Mouse (Mus musculus): Measurements from ENCODE around the gene Car4. TPM values are rescaled to one million over a fixed set of nuclear protein-coding genes. Genes with fewer than 3 reads are reported as not detected.

Car4 gene
- total RNA-seq, 2 experiments from 2014 or later, result 10.2 to 13.5 TPM

GRCm38 (mm10) chr11:84940140-84940539 lies 17.4 kb upstream of the Car4 start:
- no peak for DNase-seq
- intact Hi-C loops (cut with DNase I), result no loop called here
- no peak for TF ChIP-seq CTCF (IDR thresholded peaks at IDR 0.05)
- Histone ChIP-seq H3K4me3 (no peak overlapping the region), H3K27ac (no peak overlapping the region)

GRCm38 (mm10) chr11:84943948-84944347 lies 13.6 kb upstream of the Car4 start:
- H3K4me3 ChIP-seq, result no peak overlapping the region
- intact Hi-C loops (cut with DNase I), result no loop called here

GRCm38 (mm10) chr11:84944639-84945435 lies 12.7 kb upstream of the Car4 start:
- Histone ChIP-seq H3K4me3 (no peak overlapping the region), H3K27ac (no peak overlapping the region)
- DNase-seq, result no peak
- TF ChIP-seq CTCF (IDR thresholded peaks at IDR 0.05), result no peak
- intact Hi-C loops (cut with DNase I), result no loop called here

More at GRCm38 (mm10) chr11:84943948-84944347, 13.6 kb upstream of the Car4 start:
- DNase-seq, result peak; percentile 43
- no peak for TF ChIP-seq CTCF (IDR thresholded peaks at IDR 0.05)
- H3K27ac ChIP-seq, result no peak overlapping the region

- no peak overlapping the region for H3K4me3 ChIP-seq
- intact Hi-C loops (cut with DNase I), result no loop called here
- no peak for TF ChIP-seq CTCF (IDR thresholded peaks at IDR 0.05)
- H3K27ac ChIP-seq, result no peak overlapping the region
- no peak for DNase-seq
These were observed 11.7 kb upstream of the Car4 start for GRCm38 (mm10) chr11:84945841-84946240.

- Histone ChIP-seq H3K27ac (no peak overlapping the region), H3K4me3 (no peak overlapping the region)
- TF ChIP-seq CTCF (IDR thresholded peaks at IDR 0.05), result no peak
- DNase-seq, result no peak
- intact Hi-C loops (cut with DNase I), result no loop called here
These were observed 10.4 kb upstream of the Car4 start for GRCm38 (mm10) chr11:84947206-84947605.

- Histone ChIP-seq H3K4me3 (no peak overlapping the region), H3K27ac (no peak overlapping the region)
- no peak for TF ChIP-seq CTCF (IDR thresholded peaks at IDR 0.05)
- no peak for DNase-seq
- intact Hi-C loops (cut with DNase I), result no loop called here
These were observed 9.5 kb upstream of the Car4 start for GRCm38 (mm10) chr11:84948114-84948513.

GRCm38 (mm10) chr11:84948526-84948925 lies 9.1 kb upstream of the Car4 start:
- intact Hi-C loops (cut with DNase I), result no loop called here
- DNase-seq, result no peak
- H3K4me3 ChIP-seq, result no peak overlapping the region
- H3K27ac ChIP-seq, result no peak overlapping the region
- no peak for TF ChIP-seq CTCF (IDR thresholded peaks at IDR 0.05)

GRCm38 (mm10) chr11:84952611-84953010 lies 5.0 kb upstream of the Car4 start:
- H3K27ac ChIP-seq, result no peak overlapping the region
- DNase-seq, result no peak
- no peak overlapping the region for H3K4me3 ChIP-seq
- TF ChIP-seq CTCF (IDR thresholded peaks at IDR 0.05), result no peak
- intact Hi-C loops (cut with DNase I), result no loop called here

- Histone ChIP-seq H3K4me3 (no peak overlapping the region), H3K27ac (no peak overlapping the region)
- no peak for TF ChIP-seq CTCF (IDR thresholded peaks at IDR 0.05)
- no peak for DNase-seq
- intact Hi-C loops (cut with DNase I), result no loop called here
These were observed 1.2 kb upstream of the Car4 start for GRCm38 (mm10) chr11:84956400-84956799.

- no peak for DNase-seq
- TF ChIP-seq CTCF (IDR thresholded peaks at IDR 0.05), result no peak
- intact Hi-C loops (cut with DNase I), result no loop called here
- H3K27ac ChIP-seq, result no peak overlapping the region
- H3K4me3 ChIP-seq, result peak overlapping the region; percentile 71
These were observed 415 bp upstream of the Car4 start for GRCm38 (mm10) chr11:84957171-84957570.

GRCm38 (mm10) chr11:84958271-84958630 lies 665 bp downstream of the Car4 start:
- DNase-seq, result no peak
- H3K27ac ChIP-seq, result peak overlapping the region; percentile 65
- intact Hi-C loops (cut with DNase I), result no loop called here
- peak overlapping the region; percentile 71 for H3K4me3 ChIP-seq
- no peak for TF ChIP-seq CTCF (IDR thresholded peaks at IDR 0.05)

- no peak for DNase-seq
- H3K4me3 ChIP-seq, result peak overlapping the region; percentile 71
These were observed 1.6 kb downstream of the Car4 start for GRCm38 (mm10) chr11:84959181-84959580.

GRCm38 (mm10) chr11:84959701-84960181 lies 2.2 kb downstream of the Car4 start:
- TF ChIP-seq CTCF (IDR thresholded peaks at IDR 0.05), result no peak
- peak; percentile 65 for DNase-seq
- H3K27ac ChIP-seq, result peak overlapping the region; percentile 65
- peak overlapping the region; percentile 71 for H3K4me3 ChIP-seq
- intact Hi-C loops (cut with DNase I), result no loop called here

More at GRCm38 (mm10) chr11:84959181-84959580, 1.6 kb downstream of the Car4 start:
- intact Hi-C loops (cut with DNase I), result no loop called here
- TF ChIP-seq CTCF (IDR thresholded peaks at IDR 0.05), result no peak
- peak overlapping the region; percentile 65 for H3K27ac ChIP-seq

GRCm38 (mm10) chr11:84960291-84960690 lies 2.7 kb downstream of the Car4 start:
- DNase-seq, result no peak
- TF ChIP-seq CTCF (IDR thresholded peaks at IDR 0.05), result no peak
- intact Hi-C loops (cut with DNase I), result no loop called here
- peak overlapping the region; percentile 71 for H3K4me3 ChIP-seq
- H3K27ac ChIP-seq, result peak overlapping the region; percentile 56

Data from gastrocnemius, adult 2 months (tissue).